Mouse (Mus musculus) forebrain, postnatal 0 days (tissue): ENCODE measurements at regions not wholly inside any gene's neighbourhood (a gene's known extent, or its start where the extent isn't known, plus 50 kb on each side); places are given as distances from the start of the nearest gene placed in this dataset.

Experiments used
- ATAC-seq: fragments of 200-750 bp; cut with Nextera tagmentation; 2 replicates; pipeline ENCODE4 v1.8.0; 2017; ENCODE audit warnings: mild to moderate bottlenecking, moderate library complexity
- DNase-seq: peaks from one replicate; pipeline ENCODE4 v3.0.0-alpha.2; 2015
- H3K27ac ChIP-seq: fragments of 300-500 bp; sonication (generic); 2 replicates; pipeline ENCODE4 v1.5.1; 2014; ENCODE audit warnings: low read depth, mild to moderate bottlenecking, antibody characterized with exemption, low read length, moderate library complexity, mixed read lengths
- H3K27me3 ChIP-seq: fragments of 300-500 bp; sonication (generic); 2 replicates; pipeline ENCODE4 v1.6.1; 2014; ENCODE audit warnings: mild to moderate bottlenecking, low read length, mixed read lengths; ENCODE audit not compliant: insufficient read depth
- H3K36me3 ChIP-seq: fragments of 300-500 bp; sonication (generic); 2 replicates; pipeline ENCODE4 v1.6.1; 2014; ENCODE audit warnings: mild to moderate bottlenecking, moderate library complexity; ENCODE audit not compliant: insufficient read depth
- H3K4me1 ChIP-seq: fragments of 300-500 bp; sonication (generic); 2 replicates; pipeline ENCODE4 v1.6.1; 2014; ENCODE audit warnings: antibody characterized with exemption; ENCODE audit not compliant: insufficient read depth
- H3K4me2 ChIP-seq: fragments of 300-500 bp; sonication (generic); 2 replicates; pipeline ENCODE4 v1.6.1; 2014; ENCODE audit warnings: low read depth, mild to moderate bottlenecking, moderate library complexity
- H3K4me3 ChIP-seq: fragments of 300-500 bp; sonication (generic); 2 replicates; pipeline ENCODE4 v1.5.1; 2014; ENCODE audit warnings: low read depth, low read length, mixed read lengths
- H3K9ac ChIP-seq: fragments of 300-500 bp; sonication (generic); 2 replicates; pipeline ENCODE4 v1.6.1; 2014; ENCODE audit warnings: mild to moderate bottlenecking
- H3K9me3 ChIP-seq: fragments of 300-500 bp; sonication (generic); 2 replicates; pipeline ENCODE4 v1.6.1; 2016; ENCODE audit warnings: low read length
- CTCF ChIP-seq: sonication (generic); IDR thresholded peaks from 2 replicates; pipeline ENCODE4 v1.5.1; 2016; ENCODE audit warnings: antibody characterized with exemption, control low read depth, low read depth
- WGBS: fragments of 180-500 bp; shearing (Covaris S2); extraction: QIAGEN DNeasy Blood & Tissue Kit; methylation state at CpG from one replicate; pipeline ENCODE4 v1.1.7; 2014; 5-methylcytosine and 5-hydroxymethylcytosine counted together

DNA sequence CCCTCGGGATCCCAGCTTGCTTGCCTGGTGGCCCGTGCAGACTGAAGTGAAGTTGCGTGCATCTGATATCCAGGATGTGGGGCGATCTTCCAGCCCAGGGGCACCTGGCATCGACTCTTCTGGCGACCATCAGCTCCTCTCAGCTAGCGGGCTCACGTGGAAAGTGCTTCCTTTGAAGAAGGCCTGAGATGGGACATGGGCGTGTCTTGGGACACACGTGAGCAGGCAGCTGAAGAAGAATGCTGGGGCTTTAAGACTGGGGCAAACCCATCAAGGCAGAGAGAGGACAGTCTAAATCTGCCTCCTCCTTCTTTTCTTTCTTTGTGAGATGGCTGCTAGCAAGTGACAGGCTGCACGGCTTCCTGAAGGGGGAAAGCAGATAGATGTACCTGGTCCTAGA is 142.3 kb upstream of the Mrps10 start:
- no peak overlapping the region for H3K27ac ChIP-seq
- DNase-seq (no peak), ATAC-seq (no peak)
- no peak overlapping the region for H3K4me3 ChIP-seq
- no peaks in the 10 kb centered on the region for H3K4me1 ChIP-seq
- H3K36me3 ChIP-seq = peaks cover 12% of the 10 kb centered on the region
- H3K9me3 ChIP-seq = no peaks in the 10 kb centered on the region
- H3K9ac ChIP-seq = no peak overlapping the region
- H3K4me2 ChIP-seq = no peak overlapping the region
- no peak for TF ChIP-seq CTCF
- no peaks in the 10 kb centered on the region for H3K27me3 ChIP-seq
- 87% methylated on average over 11 of the region's 11 CpGs for WGBS

DNA sequence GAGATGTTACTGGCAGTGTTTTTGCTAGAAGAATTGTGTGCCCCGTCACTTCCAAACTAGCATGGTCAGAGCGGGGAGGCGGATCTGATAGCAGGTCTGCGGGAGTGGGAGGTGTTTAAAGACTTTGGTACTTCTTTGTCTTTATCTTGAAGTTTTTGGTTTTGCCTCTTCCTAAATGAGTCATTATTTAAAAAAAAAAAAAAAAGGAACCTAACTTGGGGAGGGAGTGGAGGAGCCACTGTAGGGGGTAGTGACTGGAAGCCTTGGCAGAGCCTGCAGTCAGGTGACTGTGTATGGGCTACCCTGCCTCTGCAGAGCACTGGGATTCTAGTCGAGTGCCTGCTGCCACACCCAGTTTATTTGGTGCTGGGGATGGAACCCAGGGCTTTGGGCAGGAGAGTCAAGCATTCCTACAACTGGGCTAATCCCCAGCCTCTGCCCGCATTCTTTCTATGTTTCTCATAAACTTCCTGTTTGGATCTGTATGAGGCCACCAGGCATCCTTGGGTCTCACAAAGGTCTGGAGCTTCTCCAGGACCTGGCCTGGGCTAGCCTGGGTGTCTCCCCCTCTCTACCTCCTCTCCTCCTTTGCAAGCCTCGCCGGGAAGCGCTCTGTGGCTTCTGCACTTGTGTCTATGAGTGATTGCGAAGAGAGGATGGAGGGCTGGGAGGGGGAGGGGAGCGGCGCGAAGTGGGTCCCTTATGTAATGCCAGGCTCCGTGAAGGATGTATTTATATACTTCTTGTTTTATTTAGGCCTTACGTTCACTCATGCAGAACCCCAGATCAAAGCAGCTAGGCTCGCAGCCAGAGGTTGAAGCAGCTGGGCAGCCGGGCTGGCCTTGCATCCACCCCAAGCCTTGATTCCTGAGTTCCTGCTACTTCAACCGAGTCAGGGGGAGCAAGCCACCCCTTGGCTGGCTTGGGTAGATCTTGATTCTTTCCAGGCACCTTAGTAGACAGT is 143.1 kb upstream of the Mrps10 start:
- ATAC-seq = no peak
- Histone ChIP-seq H3K4me2 (no peak overlapping the region), H3K4me1 (no peaks in the 10 kb centered on the region), H3K9me3 (no peaks in the 10 kb centered on the region), H3K27ac (no peak overlapping the region), H3K27me3 (no peaks in the 10 kb centered on the region), H3K36me3 (peaks cover 5% of the 10 kb centered on the region), H3K4me3 (no peak overlapping the region), H3K9ac (no peak overlapping the region)
- TF ChIP-seq CTCF = no peak
- DNase-seq = no peak
- 75% methylated on average over 18 of the region's 18 CpGs for WGBS

DNA sequence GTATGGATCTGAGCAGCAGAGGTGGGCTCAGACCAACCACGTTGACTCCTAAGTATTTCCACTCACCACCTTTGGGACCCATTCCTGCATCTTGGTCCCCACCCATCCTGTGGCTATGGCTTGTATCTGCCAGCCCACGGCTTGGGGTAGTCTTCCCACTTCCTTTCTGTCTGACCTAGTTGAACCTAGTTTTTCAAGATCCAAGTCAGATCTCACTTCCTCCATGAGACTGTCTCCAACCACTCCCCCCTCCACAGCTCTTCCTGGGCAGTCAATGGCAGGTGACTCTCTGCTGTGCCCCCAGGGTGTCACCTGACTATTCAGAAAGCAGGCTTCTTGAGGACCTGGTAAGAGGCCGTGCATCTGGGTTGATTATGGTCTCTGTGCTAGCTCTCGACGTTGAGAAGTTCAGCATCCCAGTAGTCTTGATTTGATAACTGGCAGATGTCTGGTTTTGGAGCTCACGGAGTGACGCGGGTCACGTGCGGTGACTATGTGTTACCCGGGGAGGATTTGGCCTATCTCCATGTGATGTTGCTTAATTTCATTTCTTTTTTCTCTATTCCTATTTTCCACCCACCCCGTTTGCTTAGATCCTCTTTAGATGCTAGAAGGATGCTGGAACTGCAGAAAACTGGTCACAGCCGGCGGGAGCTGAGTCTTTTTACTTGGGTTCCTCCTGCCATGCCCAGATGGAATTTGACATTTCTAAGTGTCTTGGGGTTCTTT is 147.5 kb upstream of the Mrps10 start:
- Histone ChIP-seq H3K27ac (no peak overlapping the region), H3K36me3 (peaks cover 5% of the 10 kb centered on the region), H3K4me1 (no peaks in the 10 kb centered on the region), H3K4me2 (no peak overlapping the region), H3K27me3 (no peaks in the 10 kb centered on the region), H3K4me3 (no peak overlapping the region), H3K9ac (no peak overlapping the region), H3K9me3 (no peaks in the 10 kb centered on the region)
- DNase-seq (no peak), ATAC-seq (no peak)
- 93% methylated on average over 14 of the region's 14 CpGs for WGBS
- TF ChIP-seq CTCF = no peak

DNA sequence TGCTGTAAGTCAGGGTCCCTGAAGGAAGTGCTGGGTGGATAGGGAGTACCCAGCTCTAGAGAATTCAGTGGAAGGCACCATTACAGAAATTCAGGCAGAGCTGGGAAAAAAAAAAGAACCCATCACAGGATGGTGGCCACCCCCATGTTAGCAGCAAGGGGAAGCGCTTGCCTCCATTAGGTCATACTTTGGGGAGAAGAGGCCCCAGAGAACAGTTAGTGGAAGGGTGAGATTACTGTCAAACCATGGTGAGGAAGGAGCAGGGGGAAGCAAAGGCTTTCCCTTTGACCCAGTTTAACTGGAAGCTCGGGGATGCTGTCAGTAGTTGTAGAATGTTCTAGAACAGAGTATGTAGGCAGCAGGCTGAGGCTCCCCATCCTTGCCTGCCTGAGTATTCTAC is 148.8 kb upstream of the Mrps10 start:
- no peak overlapping the region for H3K4me3 ChIP-seq

DNA sequence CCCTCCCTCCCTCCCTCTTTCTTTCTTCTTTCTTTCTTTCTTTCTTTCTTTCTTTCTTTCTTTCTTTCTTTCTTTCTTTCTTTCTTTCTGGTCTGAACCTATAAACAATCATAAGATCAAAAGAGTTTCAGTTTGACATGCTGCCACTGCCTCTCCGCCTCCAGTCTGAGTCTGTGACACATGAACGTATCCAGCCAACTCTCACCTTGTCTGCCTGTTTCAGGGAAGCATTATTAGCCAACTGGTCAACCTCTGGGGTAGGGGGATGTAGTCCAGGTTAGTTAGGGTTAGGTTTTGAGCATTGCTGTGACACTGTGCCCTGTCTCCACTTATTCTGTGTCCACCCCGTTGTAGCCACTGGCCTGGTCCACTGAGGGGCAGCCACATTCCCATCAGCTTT is 152.2 kb upstream of the Mrps10 start:
- DNase-seq (no peak), ATAC-seq (no peak)
- Histone ChIP-seq H3K9me3 (no peaks in the 10 kb centered on the region), H3K27ac (no peak overlapping the region), H3K27me3 (no peaks in the 10 kb centered on the region), H3K36me3 (peaks cover under 1% of the 10 kb centered on the region), H3K4me3 (no peak overlapping the region), H3K4me2 (no peak overlapping the region), H3K4me1 (no peaks in the 10 kb centered on the region), H3K9ac (no peak overlapping the region)
- TF ChIP-seq CTCF = no peak
- 86% methylated on average over 3 of the region's 3 CpGs for WGBS

More for the DNA sequence above, 148.8 kb upstream of the Mrps10 start:
- WGBS = 96% methylated on average over 2 of the region's 2 CpGs
- Histone ChIP-seq H3K36me3 (peaks cover 5% of the 10 kb centered on the region), H3K4me2 (no peak overlapping the region), H3K27ac (no peak overlapping the region), H3K9ac (no peak overlapping the region), H3K9me3 (no peaks in the 10 kb centered on the region), H3K4me1 (no peaks in the 10 kb centered on the region), H3K27me3 (no peaks in the 10 kb centered on the region)
- no peak for TF ChIP-seq CTCF
- DNase-seq (no peak), ATAC-seq (no peak)

DNA sequence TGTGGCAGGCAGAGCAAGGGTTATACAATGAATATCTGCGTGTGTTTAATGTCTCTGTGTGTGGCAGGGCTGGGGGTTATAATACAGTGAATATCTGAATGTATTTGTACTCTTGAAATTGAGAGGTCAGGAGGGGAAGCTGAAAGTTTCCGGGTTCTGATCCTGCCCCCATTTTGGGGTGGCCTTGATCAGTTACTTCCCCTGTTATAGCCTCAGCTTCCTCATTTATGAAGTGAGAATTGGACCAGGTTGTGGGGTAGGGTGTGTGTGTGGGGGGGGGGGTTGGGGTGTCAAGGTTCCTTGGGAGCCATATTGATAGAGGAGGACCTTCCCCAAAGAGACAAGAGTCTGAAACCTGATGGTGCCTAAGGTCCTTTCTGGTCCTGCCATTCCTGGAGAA is 152.8 kb upstream of the Mrps10 start:
- no peak overlapping the region for H3K27ac ChIP-seq
- no peaks in the 10 kb centered on the region for H3K36me3 ChIP-seq
- 95% methylated on average over 2 of the region's 2 CpGs for whole genome bisulfite sequencing
- H3K4me1 ChIP-seq = no peaks in the 10 kb centered on the region
- no peak overlapping the region for H3K4me2 ChIP-seq
- no peaks in the 10 kb centered on the region for H3K9me3 ChIP-seq
- no peak overlapping the region for H3K9ac ChIP-seq
- no peak overlapping the region for H3K4me3 ChIP-seq
- DNase-seq (no peak), ATAC-seq (no peak)
- TF ChIP-seq CTCF = no peak
- no peaks in the 10 kb centered on the region for H3K27me3 ChIP-seq

DNA sequence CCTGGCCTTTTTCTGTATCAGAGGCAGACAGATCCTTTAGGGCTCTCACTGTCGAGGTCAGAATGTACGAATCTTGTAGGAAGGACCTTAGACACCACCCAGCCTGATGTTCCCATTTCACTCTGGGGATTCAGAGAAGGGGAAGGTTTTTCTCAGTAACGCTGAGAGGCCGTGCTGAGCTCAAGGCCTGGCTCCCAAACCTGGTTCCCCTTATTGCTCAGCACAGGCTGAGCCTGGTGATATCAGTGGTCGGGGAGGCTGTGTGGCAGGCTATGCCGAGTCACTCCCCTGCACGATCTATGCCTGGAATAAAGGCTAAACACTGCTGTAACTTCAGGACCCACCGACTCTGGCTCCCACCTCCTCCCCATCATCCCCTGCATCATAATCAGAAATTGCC is 154.6 kb upstream of the Mrps10 start:
- no peaks in the 10 kb centered on the region for H3K4me1 ChIP-seq
- no peaks in the 10 kb centered on the region for H3K36me3 ChIP-seq
- no peak overlapping the region for H3K4me3 ChIP-seq
- no peak overlapping the region for H3K4me2 ChIP-seq
- no peak for DNase-seq
- H3K27ac ChIP-seq = no peak overlapping the region
- H3K27me3 ChIP-seq = no peaks in the 10 kb centered on the region
- no peaks in the 10 kb centered on the region for H3K9me3 ChIP-seq
- no peak for TF ChIP-seq CTCF
- ATAC-seq = no peak
- 92% methylated on average over 8 of the region's 8 CpGs for WGBS
- no peak overlapping the region for H3K9ac ChIP-seq
